ENCODE assay signal across 12 mouse cellular contexts in genomic region chr14:76076602-76077001, GRCm38 (mm10). TPM values are rescaled to one million over a fixed set of nuclear protein-coding genes. Genes with fewer than 3 reads are reported as not detected.
DNase-seq lines count a peak whose midpoint lies in the region; ATAC-seq and TF ChIP-seq lines count a peak whose summit lies in the region.
"Had no signal": no experiment of that assay in that cellular context is flagged by ENCODE, and none has a peak within 500 bp of the region (broad histone marks: within the 10 kb centered on the region; RNA-seq: fewer than 3 reads in every experiment).

No protein-coding gene starts in this region.

- no peaks in the 10 kb centered on the region for H3K36me3 ChIP-seq in forebrain, postnatal 0 days (ENCODE audit: insufficient read depth)
- no peaks in the 10 kb centered on the region for H3K36me3 ChIP-seq in midbrain, embryonic 12.5 days
- H3K36me3 ChIP-seq: embryonic facial prominence, embryonic 13.5 days; heart, embryonic 12.5 days; liver, embryonic 13.5 days had no signal

- TF ChIP-seq CTCF in forebrain, postnatal 0 days (IDR thresholded peaks at IDR 0.05; ENCODE audit: low read depth): no peak

- intact Hi-C loops in heart, postnatal 36 days (cut with DNase I): loop anchor here (1.0 kb wide), 2 partner anchors 177 to 200 kb away; no protein-coding TSS in a partner anchor

- 0 out of 2 replicates have a peak, but pooled peaks cover 4% of the 10 kb centered on the region for H3K4me1 ChIP-seq in forebrain, postnatal 0 days (ENCODE audit: insufficient read depth)
- H3K4me1 ChIP-seq in midbrain, embryonic 12.5 days: peaks cover 13% of the 10 kb centered on the region
- H3K4me1 ChIP-seq: embryonic facial prominence, embryonic 13.5 days; heart, embryonic 12.5 days; liver, embryonic 13.5 days had no signal

- no peak overlapping the region for H3K9ac ChIP-seq in forebrain, postnatal 0 days
- no peak overlapping the region for H3K9ac ChIP-seq in midbrain, embryonic 12.5 days (replicated peaks)
- H3K9ac ChIP-seq: embryonic facial prominence, embryonic 13.5 days; heart, embryonic 12.5 days; liver, embryonic 13.5 days had no signal

- no peaks in the 10 kb centered on the region for H3K9me3 ChIP-seq in forebrain, postnatal 0 days (ENCODE audit: low read length)
- no peaks in the 10 kb centered on the region for H3K9me3 ChIP-seq in midbrain, embryonic 12.5 days
- H3K9me3 ChIP-seq: embryonic facial prominence, embryonic 13.5 days; liver, embryonic 13.5 days had no signal

- H3K27ac ChIP-seq in forebrain, postnatal 0 days (ENCODE audit: low read depth, low read length): peak overlapping the region; percentile 69
- H3K27ac ChIP-seq in midbrain, embryonic 12.5 days (replicated peaks): 0 out of 2 replicates have a peak overlapping the region, but pooled peaks have one; percentile 32
- H3K27ac ChIP-seq: embryonic facial prominence, embryonic 13.5 days; liver, embryonic 13.5 days had no signal

- H3K27me3 ChIP-seq in forebrain, postnatal 0 days (ENCODE audit: insufficient read depth, low read length): no peaks in the 10 kb centered on the region
- no peaks in the 10 kb centered on the region; the same call in 1 of the 2 replicates for H3K27me3 ChIP-seq in midbrain, embryonic 12.5 days
- H3K27me3 ChIP-seq: embryonic facial prominence, embryonic 13.5 days; liver, embryonic 13.5 days had no signal

- 28% methylated on average over 4 of the region's 4 CpGs for WGBS in forebrain, postnatal 0 days
- WGBS in midbrain, embryonic 12.5 days: 48% methylated on average over 4 of the region's 4 CpGs

- ATAC-seq in frontal cortex, adult (ENCODE audit: low TSS enrichment): peak; percentile 76
- ATAC-seq in forebrain, postnatal 0 days: peak; percentile 82
- no peak for ATAC-seq in midbrain, embryonic 12.5 days (ENCODE audit: low FRiP score, low read depth)

- H3K4me3 ChIP-seq in forebrain, postnatal 0 days (ENCODE audit: low read depth, low read length): no peak overlapping the region
- no peak overlapping the region for H3K4me3 ChIP-seq in midbrain, embryonic 12.5 days
- H3K4me3 ChIP-seq: embryonic facial prominence, embryonic 13.5 days; heart, embryonic 12.5 days; liver, embryonic 13.5 days had no signal

- peak overlapping the region; percentile 36 for H3K4me2 ChIP-seq in forebrain, postnatal 0 days (ENCODE audit: low read depth)
- H3K4me2 ChIP-seq in midbrain, embryonic 12.5 days (replicated peaks): no peak overlapping the region
- H3K4me2 ChIP-seq: embryonic facial prominence, embryonic 13.5 days; heart, embryonic 12.5 days; liver, embryonic 13.5 days had no signal

- no peak for DNase-seq in frontal cortex, postnatal 25 days (ENCODE audit: low spot score in 2 of 2)
- peak; percentile 33 for DNase-seq in R1 (ENCODE audit: low read depth, low spot score)
- DNase-seq in forebrain, postnatal 0 days: peak; percentile 84
- DNase-seq in cerebellum, adult 11-12 months: no peak
- DNase-seq in heart, postnatal 36 days: no peak
- no peak for DNase-seq in cerebellum, adult 8-10 months
- DNase-seq: liver, embryonic 13.5 days; thymus, adult 18-20 months had no signal

RNA-seq across cellular contexts. Expression of gene Gpalpp1, which starts 34.0 kb away (rescaled TPM):
- total RNA-seq in forebrain, postnatal 0 days (2014; rRNA removed): 24.6 and 25.0 TPM in 2 replicates
- 6.8 and 9.3 TPM in 2 replicates for polyA plus RNA-seq in forebrain, postnatal 0 days (2015; fragmentation: Nextera tagmentation; extraction: Ambion mirVana)
- 19.2 and 21.2 TPM in 2 replicates for polyA plus RNA-seq in midbrain, embryonic 12.5 days (2016; fragmentation: Nextera tagmentation; extraction: Ambion mirVana)
- total RNA-seq in heart, postnatal 36 days (2021): 10 to 100 TPM in 1 of 2 experiments, 1 to 10 TPM in 1; 9.3 to 12.5 TPM

RNA-seq across cellular contexts. Expression of gene Nufip1, which starts 34.1 kb away (rescaled TPM):
- 11.8 and 13.8 TPM in 2 replicates for total RNA-seq in forebrain, postnatal 0 days (2014; rRNA removed)
- 14.4 and 15.2 TPM in 2 replicates for polyA plus RNA-seq in forebrain, postnatal 0 days (2015; fragmentation: Nextera tagmentation; extraction: Ambion mirVana)
- 16.3 and 17.7 TPM in 2 replicates for polyA plus RNA-seq in midbrain, embryonic 12.5 days (2016; fragmentation: Nextera tagmentation; extraction: Ambion mirVana)
- total RNA-seq in heart, postnatal 36 days (2021): 1 to 10 TPM; 3.5 to 3.9 TPM

Comparison
In these comparisons a context has a peak if more than half of its experiments do, and no peak if none do; other contexts are left out.
1. DNase-seq: peak in R1 (single experiment) and forebrain, postnatal 0 days (single experiment); none in frontal cortex, postnatal 25 days (0 of 2), cerebellum, adult 11-12 months (single experiment), heart, postnatal 36 days (0 of 2) and cerebellum, adult 8-10 months (single experiment).